Mouse (Mus musculus) hindbrain, embryonic 14.5 days (tissue): ENCODE data around the gene Mgat4e. TPM values are rescaled to one million over a fixed set of nuclear protein-coding genes. Genes with fewer than 3 reads are reported as not detected.
A peak's percentile ranks its signal among the peaks of the same experiment; 100 is the strongest.

Experiments used
- ATAC-seq: fragments of 200-750 bp; cut with Nextera tagmentation; 2 replicates; pipeline ENCODE4 v1.8.0; 2017; ENCODE audit warnings: moderate number of reproducible peaks, mild to moderate bottlenecking, moderate TSS enrichment, moderate library complexity; ENCODE audit not compliant: low FRiP score
- DNase-seq: peaks from one replicate; pipeline ENCODE4 v3.0.0-alpha.2; 2015; ENCODE audit warnings: low spot score
- H3K27ac ChIP-seq: fragments of 300-500 bp; sonication (generic); 2 replicates; pipeline ENCODE4 v1.5.1; 2014; ENCODE audit warnings: mild to moderate bottlenecking, moderate library complexity
- H3K27me3 ChIP-seq: fragments of 300-500 bp; sonication (generic); 2 replicates; pipeline ENCODE4 v1.6.1; 2014; ENCODE audit warnings: mild to moderate bottlenecking, low read length, mixed read lengths; ENCODE audit not compliant: control insufficient read depth, insufficient read depth
- H3K36me3 ChIP-seq: fragments of 300-500 bp; sonication (generic); replicated peaks from 2 replicates; pipeline ENCODE4 v1.6.1; 2014; ENCODE audit not compliant: control insufficient read depth, insufficient read depth
- H3K4me1 ChIP-seq: fragments of 300-500 bp; sonication (generic); replicated peaks from 2 replicates; pipeline ENCODE4 v1.6.1; 2014; ENCODE audit warnings: antibody characterized with exemption, low read length, mixed read lengths; ENCODE audit not compliant: control insufficient read depth, insufficient read depth
- H3K4me2 ChIP-seq: fragments of 300-500 bp; sonication (generic); replicated peaks from 2 replicates; pipeline ENCODE4 v1.6.1; 2014; ENCODE audit warnings: mild to moderate bottlenecking, moderate library complexity
- H3K4me3 ChIP-seq: fragments of 300-500 bp; sonication (generic); replicated peaks from 2 replicates; pipeline ENCODE4 v1.5.1; 2014; ENCODE audit warnings: mild to moderate bottlenecking, low read length
- H3K9ac ChIP-seq: fragments of 300-500 bp; sonication (generic); 2 replicates; pipeline ENCODE4 v1.6.1; 2014
- H3K9me3 ChIP-seq: fragments of 300-500 bp; sonication (generic); 2 replicates; pipeline ENCODE4 v1.6.1; 2016; ENCODE audit warnings: low read length; ENCODE audit not compliant: control insufficient read depth
- WGBS: fragments of 180-500 bp; shearing (Covaris S2); extraction: QIAGEN DNeasy Blood & Tissue Kit; methylation state at CpG from one replicate; pipeline ENCODE4 v1.1.7; 2014; 5-methylcytosine and 5-hydroxymethylcytosine counted together
- polyA plus RNA-seq: library from polyadenylated mRNA; unstranded; fragments of >200 nt; fragmentation: Nextera tagmentation; extraction: Ambion mirVana; gene quantifications from 2 replicates; pipeline ENCODE4 v1.2.1, GENCODE M21; 2014

Gene Mgat4e
- polyA plus RNA-seq, 1 experiment from 2014 or later = not detected

DNA sequence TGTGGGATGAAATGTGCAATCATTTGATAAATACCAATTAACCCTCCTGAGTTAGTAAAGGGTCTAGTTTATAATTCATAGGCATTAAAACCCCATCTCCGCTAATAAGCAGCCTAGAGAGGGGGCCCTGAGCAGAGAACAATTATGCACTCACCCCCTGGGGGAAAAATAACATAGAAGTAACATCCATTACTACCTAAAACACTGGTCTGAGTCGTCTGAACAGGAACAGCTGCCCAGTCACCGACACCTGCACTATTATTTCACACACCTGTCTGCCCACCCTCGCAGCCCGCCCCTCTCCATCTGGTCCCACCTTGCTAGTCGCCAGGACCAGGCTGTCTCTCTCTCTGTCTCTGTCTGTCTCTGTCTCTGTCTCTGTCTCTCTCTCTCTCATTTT, 36.9 kb downstream of the Mgat4e start:
- ATAC-seq = 0 out of 2 replicates have a peak, but pooled peaks have one; percentile 2
- WGBS = 52% methylated on average over 6 of the region's 6 CpGs

DNA sequence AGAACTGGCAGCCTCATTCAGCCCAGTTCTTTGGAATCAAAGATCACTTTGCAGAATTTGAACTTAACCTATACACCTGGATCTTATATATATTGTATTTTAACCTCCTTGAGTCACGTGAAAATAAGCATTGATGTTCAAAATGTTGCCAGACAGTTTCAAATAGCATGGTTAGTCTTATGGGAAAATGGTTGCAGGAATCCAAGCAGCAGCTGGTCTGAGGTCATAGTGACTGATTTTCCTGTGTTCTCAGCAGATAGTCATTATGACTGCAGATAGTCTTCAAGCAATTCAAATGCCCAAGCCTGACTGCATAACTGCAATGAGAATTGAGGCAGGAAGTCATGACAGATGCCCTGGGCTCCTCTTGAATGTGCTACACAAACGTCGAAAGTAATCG, 37.3 kb downstream of the Mgat4e start:
- Histone ChIP-seq H3K4me2 (0 out of 2 replicates have a peak overlapping the region, but pooled peaks have one; percentile 46), H3K36me3 (peaks cover 21% of the 10 kb centered on the region), H3K9ac (no peak overlapping the region), H3K4me3 (no peak overlapping the region), H3K27ac (no peak overlapping the region), H3K4me1 (peaks cover 17% of the 10 kb centered on the region; the same call in 1 of the 2 replicates), H3K9me3 (no peaks in the 10 kb centered on the region), H3K27me3 (peaks cover 7% of the 10 kb centered on the region; the same call in 1 of the 2 replicates)
- DNase-seq (peak; percentile 47), ATAC-seq (peak; percentile 45; the same call in 1 of the 2 replicates)
- WGBS = 46% methylated on average over 4 of the region's 4 CpGs

More for the DNA sequence above, 36.9 kb downstream of the Mgat4e start:
- Histone ChIP-seq H3K36me3 (peaks cover 17% of the 10 kb centered on the region), H3K4me1 (peaks cover 17% of the 10 kb centered on the region; the same call in 1 of the 2 replicates), H3K9ac (no peak overlapping the region; the same call in 1 of the 2 replicates), H3K27ac (no peak overlapping the region), H3K4me3 (no peak overlapping the region), H3K4me2 (peak overlapping the region; percentile 46), H3K27me3 (peaks cover 7% of the 10 kb centered on the region; the same call in 1 of the 2 replicates), H3K9me3 (no peaks in the 10 kb centered on the region)
- DNase-seq = no peak

DNA sequence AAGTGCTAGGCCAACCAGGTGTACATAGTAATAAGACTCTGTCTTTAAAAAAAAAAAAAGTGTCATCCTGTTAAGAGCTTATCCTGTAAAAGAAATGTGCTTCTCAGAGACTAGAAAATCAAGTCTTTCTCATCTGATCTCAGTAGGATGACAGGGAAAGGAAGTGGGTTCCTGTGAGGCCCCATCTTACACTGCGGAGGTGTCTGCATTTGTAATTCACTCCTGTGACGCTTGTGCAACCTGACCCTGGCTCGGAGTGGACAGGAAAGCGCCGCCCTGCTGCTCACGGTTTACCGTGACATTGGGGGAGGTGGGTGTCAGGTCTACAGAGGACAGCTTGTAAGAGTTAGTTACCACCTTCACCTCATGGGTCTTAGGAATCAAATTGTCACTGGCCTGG, 39.5 kb downstream of the Mgat4e start:
- 64% methylated on average over 7 of the region's 7 CpGs for WGBS
- DNase-seq (no peak), ATAC-seq (no peak)
- H3K4me3 ChIP-seq = no peak overlapping the region
- no peak overlapping the region for H3K9ac ChIP-seq
- peaks cover 7% of the 10 kb centered on the region; the same call in 1 of the 2 replicates for H3K27me3 ChIP-seq
- H3K36me3 ChIP-seq = peaks cover 35% of the 10 kb centered on the region
- H3K4me1 ChIP-seq = peaks cover 11% of the 10 kb centered on the region; the same call in 1 of the 2 replicates
- no peak overlapping the region for H3K27ac ChIP-seq
- no peak overlapping the region for H3K4me2 ChIP-seq
- no peaks in the 10 kb centered on the region for H3K9me3 ChIP-seq

DNA sequence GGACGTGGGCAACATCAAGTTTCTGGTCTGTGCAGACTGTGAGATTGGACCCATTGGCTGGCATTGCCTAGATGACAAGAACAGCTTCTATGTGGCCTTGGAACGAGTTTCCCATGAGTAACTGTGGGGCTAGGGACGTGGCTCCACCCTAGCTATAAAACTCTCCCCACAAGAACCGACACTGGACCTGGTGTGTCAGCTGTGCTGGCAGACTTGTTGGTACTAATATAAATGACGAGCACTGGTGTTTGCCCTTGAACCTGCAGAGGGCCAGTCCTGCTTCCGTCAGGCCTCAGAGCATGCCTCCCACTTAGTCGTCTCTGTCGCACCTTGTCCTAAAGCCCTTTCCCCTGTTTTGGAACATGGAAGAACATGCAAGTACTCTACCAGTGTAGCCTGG, 43.3 kb downstream of the Mgat4e start:
- ATAC-seq (no peak), DNase-seq (no peak)
- Histone ChIP-seq H3K27ac (no peak overlapping the region), H3K27me3 (no peaks in the 10 kb centered on the region), H3K4me2 (no peak overlapping the region), H3K9me3 (no peaks in the 10 kb centered on the region), H3K4me1 (no peaks in the 10 kb centered on the region), H3K4me3 (no peak overlapping the region), H3K9ac (no peak overlapping the region), H3K36me3 (peaks cover 43% of the 10 kb centered on the region)
- 96% methylated on average over 8 of the region's 8 CpGs for WGBS

DNA sequence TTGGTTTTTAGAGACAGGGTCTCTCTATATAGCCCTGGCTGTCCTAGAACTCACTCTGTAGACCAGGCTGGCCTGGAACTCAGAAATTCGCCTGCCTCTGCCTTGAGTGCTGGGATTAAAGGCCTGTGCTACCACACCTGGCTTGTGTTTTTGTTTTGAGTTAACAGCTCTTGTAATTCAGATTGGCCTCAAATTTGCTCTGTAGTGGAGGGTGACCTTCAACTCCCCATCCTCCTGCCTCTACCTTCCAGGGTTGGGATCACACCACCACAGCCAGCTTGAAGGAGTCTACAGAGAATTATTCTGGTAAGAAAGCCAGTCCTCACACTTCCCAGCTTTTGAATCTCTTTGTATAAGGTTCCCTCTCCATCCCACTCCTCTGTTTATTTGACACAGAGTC, 48.6 kb downstream of the Mgat4e start:
- Histone ChIP-seq H3K9ac (no peak overlapping the region), H3K27me3 (no peaks in the 10 kb centered on the region)

DNA sequence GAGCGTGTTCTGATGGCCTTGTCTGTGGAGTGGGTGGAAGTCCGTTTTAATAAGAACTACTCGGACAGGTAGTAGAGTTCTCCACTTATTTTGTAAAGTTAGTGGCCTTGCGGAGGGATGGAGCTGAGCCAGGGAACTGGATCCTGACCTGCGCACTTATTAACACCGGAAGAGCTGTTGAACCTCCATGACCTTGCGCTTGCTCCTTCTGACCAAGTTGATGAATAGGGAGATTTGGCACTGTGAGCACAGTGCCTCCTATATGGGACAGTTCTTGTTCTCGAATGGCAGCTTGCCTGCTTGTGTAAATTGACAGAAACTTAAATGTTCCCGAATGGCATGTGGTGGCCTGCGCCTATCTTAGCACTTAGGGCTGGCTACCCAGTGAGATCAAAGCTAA, 53.5 kb downstream of the Mgat4e start:
- Histone ChIP-seq H3K4me1 (peaks cover 19% of the 10 kb centered on the region), H3K27ac (no peak overlapping the region), H3K9me3 (no peaks in the 10 kb centered on the region), H3K4me2 (no peak overlapping the region; the same call in 1 of the 2 replicates), H3K36me3 (0 out of 2 replicates have a peak, but pooled peaks cover 14% of the 10 kb centered on the region), H3K27me3 (no peaks in the 10 kb centered on the region), H3K9ac (no peak overlapping the region; the same call in 1 of the 2 replicates), H3K4me3 (no peak overlapping the region)
- ATAC-seq (no peak), DNase-seq (no peak)
- 87% methylated on average over 10 of the region's 10 CpGs for WGBS

More for the DNA sequence above, 48.6 kb downstream of the Mgat4e start:
- Histone ChIP-seq H3K4me2 (no peak overlapping the region), H3K36me3 (peaks cover 20% of the 10 kb centered on the region), H3K4me1 (peaks cover 5% of the 10 kb centered on the region; the same call in 1 of the 2 replicates), H3K4me3 (no peak overlapping the region), H3K9me3 (no peaks in the 10 kb centered on the region), H3K27ac (no peak overlapping the region)
- ATAC-seq = no peak
- WGBS = 94% methylated on average over 1 of the region's 1 CpGs
- DNase-seq = no peak

DNA sequence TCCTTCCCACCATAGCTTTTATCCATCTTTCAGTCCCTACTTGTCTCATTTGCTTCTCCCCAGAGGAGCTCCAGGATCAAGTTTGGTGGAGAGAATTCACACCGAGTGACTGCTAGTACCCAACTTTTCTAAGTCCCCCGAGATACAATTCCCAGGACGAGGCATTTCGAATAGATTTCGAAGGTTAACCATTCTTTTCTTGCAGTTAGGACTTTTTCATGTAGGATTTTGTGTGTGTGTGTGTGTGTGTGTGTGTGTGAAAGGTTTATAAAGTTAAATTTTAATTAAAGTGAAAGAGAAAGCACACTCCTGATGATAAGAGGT, 54.3 kb downstream of the Mgat4e start:
- Histone ChIP-seq H3K36me3 (peaks cover 20% of the 10 kb centered on the region; the same call in 1 of the 2 replicates), H3K9ac (peak overlapping the region; percentile 67), H3K27ac (peak overlapping the region; percentile 88), H3K4me2 (peak overlapping the region; percentile 74), H3K4me3 (peak overlapping the region; percentile 63), H3K4me1 (peaks cover 19% of the 10 kb centered on the region), H3K9me3 (no peaks in the 10 kb centered on the region), H3K27me3 (no peaks in the 10 kb centered on the region)
- ATAC-seq (no peak), DNase-seq (no peak)
- 20% methylated on average over 5 of the region's 5 CpGs for WGBS

DNA sequence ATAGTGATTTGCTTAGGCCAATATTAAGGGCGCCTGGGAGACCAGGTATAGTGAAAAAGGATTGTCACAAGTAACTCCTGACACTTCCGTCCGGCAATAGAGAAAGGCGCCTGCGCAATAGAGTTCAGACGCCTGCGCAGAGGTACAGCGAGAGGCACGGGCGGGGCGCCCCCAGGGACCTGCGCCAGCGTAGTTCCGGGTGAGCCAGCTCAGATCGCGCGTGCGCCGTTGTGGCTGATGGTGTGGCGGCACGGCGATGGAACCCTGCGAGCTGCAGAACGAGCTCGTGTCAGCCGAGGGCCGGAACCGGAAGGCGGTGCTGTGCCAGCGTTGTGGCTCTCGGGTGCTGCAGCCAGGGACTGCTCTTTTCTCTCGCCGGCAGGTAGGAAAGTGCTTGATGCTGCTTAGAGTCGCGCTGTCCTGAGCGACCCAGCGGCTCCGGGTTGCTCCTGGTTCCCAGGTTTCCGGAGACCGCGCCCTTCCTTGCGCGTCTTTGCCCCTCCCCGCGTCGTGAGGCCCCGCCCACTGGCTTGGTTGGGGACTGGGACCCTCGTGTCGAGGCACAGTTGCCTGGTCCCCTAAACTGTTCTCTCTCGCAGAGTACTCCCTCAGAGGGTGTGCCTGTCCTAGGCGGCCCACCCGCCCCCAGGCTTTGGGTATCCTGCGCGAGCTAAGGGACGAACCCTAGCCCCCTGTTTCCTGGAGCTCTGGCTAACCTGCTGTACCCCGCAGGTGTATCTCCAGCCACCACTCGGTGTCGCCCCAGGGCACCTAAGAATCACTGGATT, 54.9 kb downstream of the Mgat4e start, which contains the start of gene Rabif:
TSS of gene Rabif (plus strand) at position 221 of the 788 bp plus-strand sequence.
- Histone ChIP-seq H3K27me3 (no peaks in the 10 kb centered on the region), H3K36me3 (peaks cover 26% of the 10 kb centered on the region), H3K9me3 (no peaks in the 10 kb centered on the region), H3K4me1 (peaks cover 19% of the 10 kb centered on the region), H3K4me3 (peak within 1 kb of the TSS; percentile 63), H3K27ac (peak within 1 kb of the TSS; percentile 88), H3K4me2 (peak within 1 kb of the TSS; percentile 74), H3K9ac (peak within 1 kb of the TSS; percentile 67)
- ATAC-seq = peak; percentile 99
- WGBS = under 1% methylated on average over 53 of the region's 58 CpGs
- peak; percentile 99 for DNase-seq

DNA sequence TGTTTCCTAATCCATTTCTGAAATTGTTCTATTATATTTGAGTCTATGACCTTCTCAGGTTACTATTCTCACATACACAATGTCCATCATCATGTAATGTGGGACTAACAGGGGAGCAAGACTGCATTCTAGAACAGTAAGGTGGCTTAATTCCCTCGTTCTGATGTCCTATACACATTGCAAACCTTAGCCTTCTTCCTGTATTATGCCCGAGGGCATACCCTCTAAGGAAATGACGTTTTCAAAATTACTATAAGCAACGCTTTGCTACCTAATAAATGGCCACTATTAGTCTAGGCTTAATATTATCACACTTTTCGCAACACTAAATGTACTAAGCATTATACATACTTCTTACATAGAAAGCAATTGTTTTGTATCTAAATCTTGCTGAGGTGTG, 55.5 kb downstream of the Mgat4e start:
- peaks cover 19% of the 10 kb centered on the region for H3K4me1 ChIP-seq
- H3K9me3 ChIP-seq = no peaks in the 10 kb centered on the region
- H3K36me3 ChIP-seq = peaks cover 32% of the 10 kb centered on the region
- H3K4me2 ChIP-seq = peak overlapping the region; percentile 74
- peak overlapping the region; percentile 67 for H3K9ac ChIP-seq
- peak overlapping the region; percentile 63 for H3K4me3 ChIP-seq
- H3K27ac ChIP-seq = peak overlapping the region; percentile 88
- ATAC-seq = no peak
- H3K27me3 ChIP-seq = no peaks in the 10 kb centered on the region
- 27% methylated on average over 5 of the region's 5 CpGs for WGBS
- no peak for DNase-seq
